Mouse (Mus musculus): ENCODE measurements around the gene C130032M10Rik. TPM values are rescaled to one million over a fixed set of nuclear protein-coding genes. Genes with fewer than 3 reads are reported as not detected.

The C130032M10Rik gene
- total RNA-seq (2021): not detected

- intact Hi-C loops (cut with DNase I): no loop called here
- DNase-seq (ENCODE audit: low spot score in 2 of 2): peak; percentile 6
Observed at GRCm38 (mm10) chr9:114515364-114515763, at the start of gene C130032M10Rik. C130032M10Rik (plus strand) TSS chr9:114515697.

- no peak for DNase-seq (ENCODE audit: low spot score in 2 of 2)
- intact Hi-C loops (cut with DNase I): no loop called here
Observed at GRCm38 (mm10) chr9:114466871-114467270, 48.6 kb upstream of the C130032M10Rik start.

- DNase-seq (ENCODE audit: low spot score in 2 of 2): no peak
Observed at GRCm38 (mm10) chr9:114468217-114468616, 47.3 kb upstream of the C130032M10Rik start.

GRCm38 (mm10) chr9:114468701-114469100, 46.8 kb upstream of the C130032M10Rik start:
- DNase-seq (ENCODE audit: low spot score in 2 of 2): no peak
- intact Hi-C loops (cut with DNase I): no loop called here

More at GRCm38 (mm10) chr9:114468217-114468616, 47.3 kb upstream of the C130032M10Rik start:
- intact Hi-C loops (cut with DNase I): no loop called here

GRCm38 (mm10) chr9:114471892-114472291, 43.6 kb upstream of the C130032M10Rik start:
- intact Hi-C loops (cut with DNase I): no loop called here

GRCm38 (mm10) chr9:114477019-114477418, 38.5 kb upstream of the C130032M10Rik start:
- no peak for DNase-seq (ENCODE audit: low spot score in 2 of 2)
- intact Hi-C loops (cut with DNase I): no loop called here

More at GRCm38 (mm10) chr9:114471892-114472291, 43.6 kb upstream of the C130032M10Rik start:
- DNase-seq (ENCODE audit: low spot score in 2 of 2): no peak

GRCm38 (mm10) chr9:114480940-114481339, 34.6 kb upstream of the C130032M10Rik start:
- no peak for DNase-seq (ENCODE audit: low spot score in 2 of 2)
- intact Hi-C loops (cut with DNase I): no loop called here

- intact Hi-C loops (cut with DNase I): no loop called here
- DNase-seq (ENCODE audit: low spot score in 2 of 2): no peak
Observed at GRCm38 (mm10) chr9:114484771-114485170, 30.7 kb upstream of the C130032M10Rik start.

GRCm38 (mm10) chr9:114486808-114487207, 28.7 kb upstream of the C130032M10Rik start:
- no peak for DNase-seq (ENCODE audit: low spot score in 2 of 2)
- intact Hi-C loops (cut with DNase I): no loop called here

- intact Hi-C loops (cut with DNase I): no loop called here
Observed at GRCm38 (mm10) chr9:114487481-114488258, 27.8 kb upstream of the C130032M10Rik start.

GRCm38 (mm10) chr9:114496469-114496868, 19.0 kb upstream of the C130032M10Rik start:
- no peak for DNase-seq (ENCODE audit: low spot score in 2 of 2)
- intact Hi-C loops (cut with DNase I): loop anchor here (5.0 kb wide), 1 partner anchor 179 kb away; no protein-coding TSS in a partner anchor

More at GRCm38 (mm10) chr9:114487481-114488258, 27.8 kb upstream of the C130032M10Rik start:
- no peak for DNase-seq (ENCODE audit: low spot score in 2 of 2)

- peak; percentile 74 to 76 for DNase-seq (ENCODE audit: low spot score in 2 of 2)
- intact Hi-C loops (cut with DNase I): loop anchor here (2.0 to 5.0 kb wide), 2 partner anchors 83 to 181 kb away; no protein-coding TSS in a partner anchor
Observed at GRCm38 (mm10) chr9:114498218-114498617, 17.3 kb upstream of the C130032M10Rik start.

GRCm38 (mm10) chr9:114499783-114500515, 15.5 kb upstream of the C130032M10Rik start:
- DNase-seq (ENCODE audit: low spot score in 2 of 2): peak; percentile 28 to 53
- intact Hi-C loops (cut with DNase I): loop anchor here (1.0 to 5.0 kb wide), 3 partner anchors 81 to 183 kb away; no protein-coding TSS in a partner anchor

- intact Hi-C loops (cut with DNase I): no loop called here
- DNase-seq (ENCODE audit: low spot score in 2 of 2): no peak
Observed at GRCm38 (mm10) chr9:114501111-114501510, 14.4 kb upstream of the C130032M10Rik start.

- intact Hi-C loops (cut with DNase I): no loop called here
- no peak for DNase-seq (ENCODE audit: low spot score in 2 of 2)
Observed at GRCm38 (mm10) chr9:114501913-114502312, 13.6 kb upstream of the C130032M10Rik start.

GRCm38 (mm10) chr9:114502711-114503427, 12.6 kb upstream of the C130032M10Rik start:
- DNase-seq (ENCODE audit: low spot score in 2 of 2): peak in 1 of 2 experiments; percentile 13
- intact Hi-C loops (cut with DNase I): no loop called here

GRCm38 (mm10) chr9:114504816-114505215, 10.7 kb upstream of the C130032M10Rik start, which contains the start of gene Ccr4:
Ccr4 (minus strand) TSS chr9:114504916.
- no peak for DNase-seq (ENCODE audit: low spot score in 2 of 2)
- intact Hi-C loops (cut with DNase I): no loop called here

GRCm38 (mm10) chr9:114506564-114506963, 8.9 kb upstream of the C130032M10Rik start:
- intact Hi-C loops (cut with DNase I): no loop called here
- DNase-seq (ENCODE audit: low spot score in 2 of 2): no peak

- DNase-seq (ENCODE audit: low spot score in 2 of 2): no peak
- intact Hi-C loops (cut with DNase I): no loop called here
Observed at GRCm38 (mm10) chr9:114507421-114507820, 8.1 kb upstream of the C130032M10Rik start.

- intact Hi-C loops (cut with DNase I): no loop called here
Observed at GRCm38 (mm10) chr9:114509785-114510184, 5.7 kb upstream of the C130032M10Rik start.

More at GRCm38 (mm10) chr9:114509785-114510184, 5.7 kb upstream of the C130032M10Rik start:
- no peak for DNase-seq (ENCODE audit: low spot score in 2 of 2)

All from left cerebral cortex, postnatal 25 days (tissue).